Mouse (Mus musculus) intestine, postnatal 0 days (tissue): Measurements from ENCODE around the gene Stag1. TPM values are rescaled to one million over a fixed set of nuclear protein-coding genes. Genes with fewer than 3 reads are reported as not detected.

Experiments
- ATAC-seq: fragments of 200-750 bp; cut with Nextera tagmentation; 2 replicates; pipeline ENCODE4 v1.8.0; 2017; ENCODE audit warnings: mild to moderate bottlenecking, moderate TSS enrichment, moderate library complexity
- H3K27ac ChIP-seq: fragments of 300-500 bp; sonication (generic); 2 replicates; pipeline ENCODE4 v1.5.1; 2014; ENCODE audit warnings: mild to moderate bottlenecking, low read depth, low read length, moderate library complexity
- H3K27me3 ChIP-seq: fragments of 300-500 bp; sonication (generic); replicated peaks from 2 replicates; pipeline ENCODE4 v1.6.1; 2014; ENCODE audit warnings: low read length, mixed read lengths; ENCODE audit not compliant: control insufficient read depth, insufficient read depth
- H3K36me3 ChIP-seq: fragments of 300-500 bp; sonication (generic); 2 replicates; pipeline ENCODE4 v1.6.1; 2014; ENCODE audit warnings: mild to moderate bottlenecking, moderate library complexity; ENCODE audit not compliant: control insufficient read depth, insufficient read depth
- H3K4me1 ChIP-seq: fragments of 300-500 bp; sonication (generic); replicated peaks from 2 replicates; pipeline ENCODE4 v1.6.1; 2014; ENCODE audit warnings: antibody characterized with exemption, low read length, mixed read lengths; ENCODE audit not compliant: control insufficient read depth, insufficient read depth
- H3K4me2 ChIP-seq: fragments of 300-500 bp; sonication (generic); replicated peaks from 2 replicates; pipeline ENCODE4 v1.6.1; 2014; ENCODE audit warnings: low read depth, mild to moderate bottlenecking, moderate library complexity
- H3K4me3 ChIP-seq: fragments of 300-500 bp; sonication (generic); 2 replicates; pipeline ENCODE4 v1.5.1; 2014; ENCODE audit warnings: low read depth, low read length
- H3K9ac ChIP-seq: fragments of 300-500 bp; sonication (generic); 2 replicates; pipeline ENCODE4 v1.6.1; 2014; ENCODE audit warnings: mild to moderate bottlenecking, low read depth, low read length
- H3K9me3 ChIP-seq: fragments of 300-500 bp; sonication (generic); 2 replicates; pipeline ENCODE4 v1.6.1; 2016; ENCODE audit warnings: mixed run types; ENCODE audit not compliant: control insufficient read depth
- CTCF ChIP-seq: sonication (generic); IDR thresholded peaks from 2 replicates; pipeline ENCODE4 v1.5.1; 2016; ENCODE audit warnings: low read depth, mild to moderate bottlenecking, control low read depth, antibody characterized with exemption, moderate library complexity
- WGBS: fragments of 180-500 bp; shearing (Covaris S2); extraction: QIAGEN DNeasy Blood & Tissue Kit; methylation state at CpG from one replicate; pipeline ENCODE4 v1.1.7; 2014; 5-methylcytosine and 5-hydroxymethylcytosine counted together
- polyA plus RNA-seq: library from polyadenylated mRNA; unstranded; fragments of >200 nt; fragmentation: Nextera tagmentation; extraction: Ambion mirVana; gene quantifications from 2 replicates; pipeline ENCODE4 v1.2.1, GENCODE M21; 2015

The Stag1 gene
- polyA plus RNA-seq, 1 experiment from 2014 or later, result 24.6 TPM

DNA sequence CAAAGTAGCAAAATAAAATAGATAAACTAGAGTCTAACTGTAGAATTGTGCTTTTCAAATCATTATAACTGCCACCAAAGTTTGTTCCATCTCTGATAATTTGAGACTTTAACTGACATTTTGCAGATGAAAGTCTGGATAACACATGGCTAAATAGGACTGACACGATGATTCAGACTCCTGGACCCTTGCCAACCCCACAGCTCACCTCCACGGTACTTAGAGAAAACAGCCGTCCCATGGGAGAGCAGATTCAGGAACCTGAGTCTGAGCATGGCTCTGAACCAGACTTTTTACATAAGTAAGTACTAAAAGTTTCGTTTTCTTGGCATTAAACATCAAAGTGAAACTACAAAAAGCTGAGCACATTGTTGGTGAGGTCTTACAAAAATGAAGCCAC lies 353.9 kb downstream of the Stag1 start:
- Histone ChIP-seq H3K36me3 (peaks cover 21% of the 10 kb centered on the region; the same call in 1 of the 2 replicates), H3K9ac (no peak overlapping the region), H3K4me3 (no peak overlapping the region), H3K9me3 (no peaks in the 10 kb centered on the region), H3K4me1 (no peaks in the 10 kb centered on the region), H3K27ac (no peak overlapping the region), H3K4me2 (no peak overlapping the region), H3K27me3 (no peaks in the 10 kb centered on the region)
- 33% methylated on average over 4 of the region's 4 CpGs for WGBS
- ATAC-seq, result no peak
- TF ChIP-seq CTCF, result no peak

DNA sequence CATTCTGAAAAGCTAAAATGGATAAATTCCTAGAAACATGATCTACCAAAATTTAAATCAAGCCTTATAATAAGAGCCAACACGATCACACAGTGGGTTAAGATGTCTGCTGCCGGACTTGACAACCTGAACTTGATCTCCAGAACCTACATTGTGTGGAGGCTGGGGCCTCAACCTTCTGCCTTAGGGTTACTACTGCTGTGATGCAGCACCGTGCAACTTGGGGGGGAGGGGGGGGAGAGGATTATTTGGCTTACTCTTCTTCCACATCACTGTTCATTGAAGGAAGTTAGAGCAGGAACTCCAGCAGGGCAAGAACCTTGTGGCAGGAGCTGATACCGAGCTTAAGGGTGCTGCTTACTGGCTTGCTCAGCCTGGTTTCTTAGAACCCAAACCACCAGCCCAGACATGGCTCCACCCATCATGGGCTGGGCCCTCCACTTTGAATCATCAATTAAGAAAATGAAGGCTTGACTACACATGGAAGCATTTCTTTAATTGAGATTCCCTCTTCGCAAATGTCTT lies 365.4 kb downstream of the Stag1 start:
- Histone ChIP-seq H3K9me3 (no peaks in the 10 kb centered on the region), H3K4me3 (no peak overlapping the region), H3K4me2 (no peak overlapping the region), H3K27ac (no peak overlapping the region), H3K4me1 (no peaks in the 10 kb centered on the region; the same call in 1 of the 2 replicates), H3K36me3 (no peaks in the 10 kb centered on the region; the same call in 1 of the 2 replicates), H3K27me3 (no peaks in the 10 kb centered on the region), H3K9ac (no peak overlapping the region)
- 79% methylated on average over 5 of the region's 5 CpGs for WGBS
- no peak for TF ChIP-seq CTCF
- ATAC-seq, result no peak

DNA sequence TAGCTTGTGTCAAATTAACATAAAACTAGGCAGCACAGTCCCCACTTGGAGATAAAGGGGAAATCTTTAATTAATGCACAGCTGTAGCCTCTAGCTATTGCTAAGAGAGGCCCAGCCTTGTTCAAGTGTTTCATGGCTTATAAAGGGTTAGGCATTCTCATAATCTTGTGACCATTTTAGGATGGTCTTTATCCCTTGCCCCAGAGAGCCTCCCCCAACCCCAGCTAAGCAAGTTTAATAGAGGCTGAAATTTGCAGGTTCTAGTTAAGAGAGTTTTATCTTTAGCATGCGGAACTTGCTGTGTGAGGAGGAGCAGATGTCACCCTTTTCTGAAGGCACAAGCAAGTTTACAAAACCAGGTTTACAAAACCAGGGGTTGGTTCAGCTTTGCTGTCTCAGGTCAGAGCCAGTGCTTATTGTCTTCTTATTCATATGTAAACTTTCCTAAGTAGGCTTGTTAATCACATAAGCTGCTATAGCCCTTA lies 365.9 kb downstream of the Stag1 start:
- H3K9me3 ChIP-seq, result no peaks in the 10 kb centered on the region
- H3K9ac ChIP-seq, result no peak overlapping the region
- no peak overlapping the region for H3K27ac ChIP-seq
- no peak overlapping the region for H3K4me2 ChIP-seq
- no peaks in the 10 kb centered on the region for H3K27me3 ChIP-seq
- no peak for ATAC-seq
- H3K36me3 ChIP-seq, result no peaks in the 10 kb centered on the region
- no peak for TF ChIP-seq CTCF
- H3K4me3 ChIP-seq, result no peak overlapping the region
- WGBS, result 83% methylated on average over 1 of the region's 1 CpGs
- no peaks in the 10 kb centered on the region; the same call in 1 of the 2 replicates for H3K4me1 ChIP-seq

DNA sequence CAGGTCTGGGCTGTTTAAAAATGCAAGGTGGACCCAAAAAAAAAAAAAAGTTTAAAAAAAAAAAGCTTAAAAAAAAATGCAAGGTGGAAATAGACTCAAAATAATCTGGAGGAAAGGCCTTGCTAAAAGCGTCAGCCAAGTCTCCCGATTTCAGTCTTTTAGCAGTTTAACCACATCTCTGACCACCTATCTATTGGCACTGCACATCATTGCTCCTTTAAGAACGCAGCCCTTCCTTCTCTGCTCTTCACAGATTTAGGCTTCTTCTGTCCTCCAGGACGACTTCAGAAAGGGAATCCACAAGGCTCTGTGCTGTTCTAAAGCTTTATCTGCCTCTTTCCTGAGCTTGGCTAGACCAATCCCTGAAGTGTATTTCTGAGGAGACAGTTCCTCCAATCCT lies 366.5 kb downstream of the Stag1 start:
- Histone ChIP-seq H3K4me3 (no peak overlapping the region), H3K9me3 (no peaks in the 10 kb centered on the region), H3K27ac (no peak overlapping the region), H3K4me1 (no peaks in the 10 kb centered on the region; the same call in 1 of the 2 replicates), H3K36me3 (no peaks in the 10 kb centered on the region), H3K9ac (no peak overlapping the region), H3K4me2 (no peak overlapping the region), H3K27me3 (no peaks in the 10 kb centered on the region)
- 73% methylated on average over 4 of the region's 4 CpGs for WGBS
- TF ChIP-seq CTCF, result no peak
- no peak for ATAC-seq

DNA sequence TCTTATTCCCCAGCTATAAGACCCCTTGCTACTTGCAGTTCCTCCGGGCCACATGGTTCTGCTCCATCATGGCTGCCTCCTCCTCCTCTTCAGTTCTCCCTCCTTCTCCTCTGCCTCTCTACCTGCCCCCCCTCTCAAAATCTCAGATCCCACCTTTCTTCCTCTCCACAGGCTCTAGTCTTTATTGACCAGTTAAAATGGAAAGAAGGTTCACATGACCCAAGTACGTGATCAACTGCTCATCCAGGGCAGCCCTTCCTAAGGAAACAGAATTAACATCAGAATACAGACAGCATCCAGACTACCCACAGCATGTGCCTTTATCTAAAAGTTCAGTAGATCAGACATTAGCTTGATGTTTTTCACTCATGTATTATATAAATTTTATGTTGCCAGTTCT lies 371.9 kb downstream of the Stag1 start:
- no peak for TF ChIP-seq CTCF
- H3K27me3 ChIP-seq, result no peaks in the 10 kb centered on the region

DNA sequence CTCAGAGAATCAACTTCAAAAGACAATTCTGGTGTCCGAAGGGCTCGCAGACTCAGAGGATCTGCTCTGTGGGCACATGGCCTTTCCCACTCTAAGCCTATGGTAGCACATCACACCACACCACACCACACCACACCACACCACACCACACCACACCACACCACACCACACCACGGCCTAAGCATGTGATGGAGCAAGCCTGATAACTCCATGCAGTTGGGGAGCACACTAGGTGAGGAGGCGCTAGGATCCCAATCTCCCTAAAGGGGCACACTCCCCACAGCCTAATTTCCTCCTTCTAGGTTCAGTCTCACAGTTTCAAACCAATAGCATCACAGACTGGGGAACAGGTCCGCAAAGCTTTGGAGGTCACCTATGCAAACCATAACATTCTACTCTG lies 381.1 kb downstream of the Stag1 start:
- Histone ChIP-seq H3K9me3 (no peaks in the 10 kb centered on the region), H3K27ac (no peak overlapping the region), H3K36me3 (peaks cover 6% of the 10 kb centered on the region), H3K4me1 (no peaks in the 10 kb centered on the region), H3K4me2 (no peak overlapping the region), H3K4me3 (no peak overlapping the region), H3K9ac (no peak overlapping the region), H3K27me3 (no peaks in the 10 kb centered on the region)
- ATAC-seq, result no peak
- no peak for TF ChIP-seq CTCF
- WGBS, result 98% methylated on average over 5 of the region's 5 CpGs

More for the DNA sequence above, 371.9 kb downstream of the Stag1 start:
- H3K4me3 ChIP-seq, result no peak overlapping the region
- 94% methylated on average over 2 of the region's 2 CpGs for WGBS
- no peak overlapping the region for H3K27ac ChIP-seq
- H3K9ac ChIP-seq, result no peak overlapping the region
- no peaks in the 10 kb centered on the region for H3K9me3 ChIP-seq
- ATAC-seq, result no peak
- no peaks in the 10 kb centered on the region for H3K36me3 ChIP-seq
- H3K4me2 ChIP-seq, result no peak overlapping the region
- no peaks in the 10 kb centered on the region; the same call in 1 of the 2 replicates for H3K4me1 ChIP-seq
